Mouse (Mus musculus): ENCODE data around the gene Slc4a10. TPM values are rescaled to one million over a fixed set of nuclear protein-coding genes. Genes with fewer than 3 reads are reported as not detected.

Slc4a10 gene
- polyA plus RNA-seq, 1 experiment from 2014 or later, result 0.94 TPM

DNA sequence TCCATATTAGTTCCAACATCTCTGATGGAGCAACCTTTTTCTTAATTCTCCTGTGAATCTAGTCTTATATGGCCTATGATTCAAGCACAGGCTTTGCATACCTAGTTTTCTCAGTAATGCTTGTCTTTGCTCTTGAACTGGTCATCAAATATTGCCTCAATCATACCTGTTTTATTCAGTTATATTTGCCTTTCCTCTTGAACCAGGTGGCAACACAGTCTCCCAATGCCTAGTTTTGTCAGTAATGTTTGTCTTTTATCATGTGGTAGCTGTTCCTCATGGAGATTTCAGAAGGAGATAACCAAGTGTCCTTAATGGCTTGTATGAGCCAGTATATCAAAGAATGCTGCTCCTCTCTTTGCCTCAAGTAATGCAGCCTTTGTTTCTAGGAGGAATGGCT is 163.8 kb downstream of the Slc4a10 start:
- Histone ChIP-seq H3K9ac (ENCODE audit: low read length) (no peak overlapping the region), H3K27ac (ENCODE audit: low read depth, low read length) (no peak overlapping the region), H3K4me3 (ENCODE audit: low read depth, low read length) (no peak overlapping the region), H3K4me1 (replicated peaks; ENCODE audit: control insufficient read depth, insufficient read depth, low read length) (no peaks in the 10 kb centered on the region), H3K9me3 (ENCODE audit: control insufficient read depth, low read length) (no peaks in the 10 kb centered on the region), H3K4me2 (ENCODE audit: low read depth, low read length, severe bottlenecking) (no peak overlapping the region), H3K27me3 (ENCODE audit: control insufficient read depth, insufficient read depth, low read length) (no peaks in the 10 kb centered on the region), H3K36me3 (ENCODE audit: control insufficient read depth, insufficient read depth, low read length) (no peaks in the 10 kb centered on the region)
- ATAC-seq (replicated peaks; ENCODE audit: low FRiP score) (no peak), DNase-seq (ENCODE audit: low spot score) (no peak)

DNA sequence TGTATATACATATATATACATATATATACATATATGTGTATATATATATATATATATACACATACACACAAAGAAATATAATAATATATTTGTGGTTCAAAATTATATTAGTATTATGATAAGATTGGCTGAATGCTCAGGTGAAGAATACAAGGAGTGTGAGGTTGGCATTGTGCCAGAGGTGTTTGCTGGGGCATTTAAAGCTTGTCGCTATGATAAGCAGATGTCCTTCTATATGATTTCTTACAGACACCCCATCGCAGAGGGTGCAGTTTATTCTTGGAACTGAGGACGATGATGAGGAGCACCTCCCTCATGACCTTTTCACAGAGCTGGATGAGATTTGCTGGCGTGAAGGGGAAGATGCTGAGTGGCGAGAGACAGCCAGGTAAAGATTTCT is 164.8 kb downstream of the Slc4a10 start:
- no peak for ATAC-seq (replicated peaks; ENCODE audit: low FRiP score)
- 87% methylated on average over 5 of the region's 5 CpGs for WGBS

DNA sequence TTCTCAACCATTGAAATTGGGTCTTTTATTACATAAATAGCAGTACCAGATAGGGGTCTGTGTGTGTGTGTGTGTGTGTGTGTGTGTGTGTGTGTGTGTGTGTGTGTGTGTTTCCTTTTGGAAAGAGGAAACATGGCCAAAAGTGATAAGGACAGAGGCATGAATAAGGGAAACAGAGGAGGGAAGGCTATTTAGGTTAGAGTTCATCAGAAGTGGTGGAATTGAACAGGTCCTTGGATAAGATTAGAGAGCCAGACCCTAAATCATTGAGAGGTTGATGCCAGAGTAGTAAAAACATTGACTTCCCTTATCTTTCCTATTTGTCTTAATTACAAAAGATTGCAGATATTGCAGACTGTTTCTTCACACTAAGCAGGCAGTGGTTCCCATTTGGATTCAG is 181.3 kb downstream of the Slc4a10 start:
- Histone ChIP-seq H3K9me3 (ENCODE audit: control insufficient read depth, low read length) (no peaks in the 10 kb centered on the region), H3K4me2 (ENCODE audit: low read depth, low read length, severe bottlenecking) (no peak overlapping the region), H3K4me1 (replicated peaks; ENCODE audit: control insufficient read depth, insufficient read depth, low read length) (no peaks in the 10 kb centered on the region), H3K27ac (ENCODE audit: low read depth, low read length) (no peak overlapping the region), H3K4me3 (ENCODE audit: low read depth, low read length) (no peak overlapping the region), H3K9ac (ENCODE audit: low read length) (no peak overlapping the region), H3K27me3 (ENCODE audit: control insufficient read depth, insufficient read depth, low read length) (no peaks in the 10 kb centered on the region), H3K36me3 (ENCODE audit: control insufficient read depth, insufficient read depth, low read length) (no peaks in the 10 kb centered on the region)
- ATAC-seq (replicated peaks; ENCODE audit: low FRiP score) (no peak), DNase-seq (ENCODE audit: low spot score) (no peak)

More for the DNA sequence above, 164.8 kb downstream of the Slc4a10 start:
- Histone ChIP-seq H3K27ac (ENCODE audit: low read depth, low read length) (no peak overlapping the region), H3K9me3 (ENCODE audit: control insufficient read depth, low read length) (no peaks in the 10 kb centered on the region), H3K9ac (ENCODE audit: low read length) (no peak overlapping the region), H3K4me2 (ENCODE audit: low read depth, low read length, severe bottlenecking) (no peak overlapping the region), H3K4me3 (ENCODE audit: low read depth, low read length) (no peak overlapping the region), H3K27me3 (ENCODE audit: control insufficient read depth, insufficient read depth, low read length) (no peaks in the 10 kb centered on the region), H3K36me3 (ENCODE audit: control insufficient read depth, insufficient read depth, low read length) (no peaks in the 10 kb centered on the region), H3K4me1 (replicated peaks; ENCODE audit: control insufficient read depth, insufficient read depth, low read length) (no peaks in the 10 kb centered on the region)
- DNase-seq (ENCODE audit: low spot score), result no peak

DNA sequence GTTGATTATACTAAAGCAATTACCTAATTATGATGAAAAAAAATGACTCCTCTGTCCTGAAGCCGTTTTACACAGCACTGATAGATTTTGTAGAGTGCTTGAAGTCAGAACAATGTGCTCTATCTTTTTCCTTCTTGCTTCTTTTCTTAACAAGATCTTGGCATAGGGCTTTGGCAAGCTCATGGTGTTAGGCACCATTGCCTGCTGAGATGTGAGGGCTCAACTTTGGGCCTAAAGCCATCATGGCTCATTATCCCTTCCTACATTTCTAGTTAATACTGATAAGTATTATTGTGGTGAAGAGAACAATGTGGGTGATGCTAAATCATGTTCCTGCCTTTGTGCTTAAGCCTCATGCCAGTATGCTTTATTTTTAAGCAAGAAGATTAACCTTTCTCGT is 185.0 kb downstream of the Slc4a10 start:
- H3K4me2 ChIP-seq (ENCODE audit: low read depth, low read length, severe bottlenecking), result no peak overlapping the region
- H3K4me1 ChIP-seq (replicated peaks; ENCODE audit: control insufficient read depth, insufficient read depth, low read length), result no peaks in the 10 kb centered on the region
- 77% methylated on average over 2 of the region's 2 CpGs for WGBS
- H3K9ac ChIP-seq (ENCODE audit: low read length), result no peak overlapping the region
- no peak overlapping the region for H3K27ac ChIP-seq (ENCODE audit: low read depth, low read length)
- DNase-seq (ENCODE audit: low spot score) (no peak), ATAC-seq (replicated peaks; ENCODE audit: low FRiP score) (no peak)
- no peaks in the 10 kb centered on the region for H3K9me3 ChIP-seq (ENCODE audit: control insufficient read depth, low read length)
- no peaks in the 10 kb centered on the region for H3K36me3 ChIP-seq (ENCODE audit: control insufficient read depth, insufficient read depth, low read length)
- no peak overlapping the region for H3K4me3 ChIP-seq (ENCODE audit: low read depth, low read length)
- H3K27me3 ChIP-seq (ENCODE audit: control insufficient read depth, insufficient read depth, low read length), result no peaks in the 10 kb centered on the region

DNA sequence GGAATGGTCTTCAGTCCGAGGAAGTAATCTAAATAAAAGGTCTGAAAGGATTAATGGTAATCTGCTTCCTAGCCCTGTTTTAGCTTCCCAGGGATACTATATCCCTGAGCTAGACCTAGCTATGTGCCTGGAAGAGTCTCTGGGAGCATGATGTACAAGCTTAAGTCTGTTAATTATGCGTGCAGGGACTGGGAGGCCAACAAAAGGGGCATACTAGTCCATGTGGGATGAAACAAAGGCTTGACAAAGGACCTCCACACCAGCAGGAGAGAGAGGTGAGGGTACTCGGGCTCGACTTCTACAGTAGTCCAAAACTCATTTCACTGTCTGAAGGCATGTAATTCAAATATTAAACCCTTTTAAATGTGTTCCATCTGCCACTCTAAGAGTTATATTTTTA is 197.9 kb downstream of the Slc4a10 start:
- H3K4me3 ChIP-seq (ENCODE audit: low read depth, low read length), result no peak overlapping the region
- H3K9me3 ChIP-seq (ENCODE audit: control insufficient read depth, low read length), result no peaks in the 10 kb centered on the region
- DNase-seq (ENCODE audit: low spot score), result peak; percentile 49
- H3K27ac ChIP-seq (ENCODE audit: low read depth, low read length), result no peak overlapping the region
- H3K4me2 ChIP-seq (ENCODE audit: low read depth, low read length, severe bottlenecking), result no peak overlapping the region
- WGBS, result 25% methylated on average over 4 of the region's 4 CpGs
- no peaks in the 10 kb centered on the region for H3K4me1 ChIP-seq (replicated peaks; ENCODE audit: control insufficient read depth, insufficient read depth, low read length)
- peak; percentile 72 for ATAC-seq (replicated peaks; ENCODE audit: low FRiP score)
- H3K9ac ChIP-seq (ENCODE audit: low read length), result no peak overlapping the region
- H3K27me3 ChIP-seq (ENCODE audit: control insufficient read depth, insufficient read depth, low read length), result no peaks in the 10 kb centered on the region
- H3K36me3 ChIP-seq (ENCODE audit: control insufficient read depth, insufficient read depth, low read length), result no peaks in the 10 kb centered on the region

DNA sequence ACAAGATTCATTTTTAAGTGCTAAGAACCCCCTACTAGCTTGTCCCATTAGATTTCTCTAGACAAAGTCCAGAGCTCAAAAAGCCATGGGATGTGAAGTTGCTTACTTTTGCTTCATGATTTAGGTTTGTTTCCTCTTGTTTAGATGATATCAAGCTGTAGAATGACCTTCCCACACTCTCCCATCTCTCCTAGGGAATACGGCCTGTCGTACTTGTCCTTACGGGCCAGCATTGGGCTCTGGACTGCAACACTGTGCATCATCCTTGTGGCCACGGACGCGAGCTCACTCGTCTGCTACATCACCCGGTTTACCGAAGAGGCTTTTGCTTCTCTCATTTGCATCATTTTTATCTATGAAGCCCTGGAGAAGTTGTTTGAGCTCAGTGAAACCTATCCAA is 222.2 kb downstream of the Slc4a10 start:
- Histone ChIP-seq H3K9me3 (ENCODE audit: control insufficient read depth, low read length) (no peaks in the 10 kb centered on the region), H3K4me3 (ENCODE audit: low read depth, low read length) (no peak overlapping the region), H3K36me3 (ENCODE audit: control insufficient read depth, insufficient read depth, low read length) (no peaks in the 10 kb centered on the region), H3K4me1 (replicated peaks; ENCODE audit: control insufficient read depth, insufficient read depth, low read length) (no peaks in the 10 kb centered on the region), H3K27ac (ENCODE audit: low read depth, low read length) (no peak overlapping the region), H3K4me2 (ENCODE audit: low read depth, low read length, severe bottlenecking) (no peak overlapping the region), H3K27me3 (ENCODE audit: control insufficient read depth, insufficient read depth, low read length) (no peaks in the 10 kb centered on the region), H3K9ac (ENCODE audit: low read length) (no peak overlapping the region)
- ATAC-seq (replicated peaks; ENCODE audit: low FRiP score), result no peak
- WGBS, result 96% methylated on average over 9 of the region's 9 CpGs
- DNase-seq (ENCODE audit: low spot score), result no peak

DNA sequence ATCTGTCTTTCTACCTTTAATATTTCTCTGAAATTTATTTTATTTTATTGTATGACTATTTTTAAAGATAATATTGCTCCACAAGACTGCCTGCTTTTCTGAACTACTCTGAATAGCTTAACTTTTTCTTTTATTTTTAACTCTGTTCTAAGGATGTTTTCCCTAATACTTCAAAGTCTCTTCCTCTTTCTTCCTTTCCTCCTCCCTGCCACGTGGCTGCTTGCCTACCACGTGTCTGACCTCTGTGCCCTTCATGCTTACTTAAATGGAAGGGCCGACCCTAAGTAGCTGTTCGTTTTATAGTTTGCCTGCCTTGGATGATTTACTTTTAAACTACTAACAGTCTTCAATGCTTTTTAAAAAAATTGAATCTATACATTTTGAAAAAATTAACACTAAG is 225.6 kb downstream of the Slc4a10 start:
- no peak overlapping the region for H3K9ac ChIP-seq (ENCODE audit: low read length)
- no peaks in the 10 kb centered on the region for H3K9me3 ChIP-seq (ENCODE audit: control insufficient read depth, low read length)
- ATAC-seq (replicated peaks; ENCODE audit: low FRiP score) (no peak), DNase-seq (ENCODE audit: low spot score) (no peak)
- H3K4me3 ChIP-seq (ENCODE audit: low read depth, low read length), result no peak overlapping the region
- H3K27me3 ChIP-seq (ENCODE audit: control insufficient read depth, insufficient read depth, low read length), result no peaks in the 10 kb centered on the region
- H3K4me2 ChIP-seq (ENCODE audit: low read depth, low read length, severe bottlenecking), result no peak overlapping the region
- H3K4me1 ChIP-seq (replicated peaks; ENCODE audit: control insufficient read depth, insufficient read depth, low read length), result no peaks in the 10 kb centered on the region
- H3K36me3 ChIP-seq (ENCODE audit: control insufficient read depth, insufficient read depth, low read length), result no peaks in the 10 kb centered on the region
- 70% methylated on average over 4 of the region's 4 CpGs for WGBS
- no peak overlapping the region for H3K27ac ChIP-seq (ENCODE audit: low read depth, low read length)

DNA sequence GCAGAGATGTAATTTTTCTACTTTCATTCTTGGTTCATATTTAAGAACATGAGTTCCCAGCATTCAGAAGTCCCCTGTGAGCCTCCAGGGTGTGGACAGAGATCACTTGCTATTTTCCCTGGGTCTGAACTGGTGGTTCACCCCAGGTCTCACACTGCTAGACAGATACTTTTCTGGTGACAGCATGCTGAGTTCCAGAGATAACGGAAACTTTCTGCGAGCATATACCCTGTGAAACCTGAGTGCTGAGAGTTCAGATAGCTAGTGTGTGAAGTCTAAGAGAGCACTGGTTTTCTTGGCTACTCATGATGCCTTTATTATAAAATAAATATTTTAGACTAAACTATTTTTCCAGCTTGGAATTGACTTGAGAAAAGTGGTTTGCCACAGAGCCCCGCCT is 232.5 kb downstream of the Slc4a10 start:
- H3K4me2 ChIP-seq (ENCODE audit: low read depth, low read length, severe bottlenecking), result no peak overlapping the region
- H3K4me3 ChIP-seq (ENCODE audit: low read depth, low read length), result no peak overlapping the region
- H3K4me1 ChIP-seq (replicated peaks; ENCODE audit: control insufficient read depth, insufficient read depth, low read length), result no peaks in the 10 kb centered on the region
- H3K9ac ChIP-seq (ENCODE audit: low read length), result no peak overlapping the region
- H3K9me3 ChIP-seq (ENCODE audit: control insufficient read depth, low read length), result no peaks in the 10 kb centered on the region
- H3K27me3 ChIP-seq (ENCODE audit: control insufficient read depth, insufficient read depth, low read length), result no peaks in the 10 kb centered on the region
- H3K27ac ChIP-seq (ENCODE audit: low read depth, low read length), result no peak overlapping the region
- WGBS, result 85% methylated on average over 3 of the region's 3 CpGs
- no peaks in the 10 kb centered on the region for H3K36me3 ChIP-seq (ENCODE audit: control insufficient read depth, insufficient read depth, low read length)
- ATAC-seq (replicated peaks; ENCODE audit: low FRiP score) (no peak), DNase-seq (ENCODE audit: low spot score) (no peak)

DNA sequence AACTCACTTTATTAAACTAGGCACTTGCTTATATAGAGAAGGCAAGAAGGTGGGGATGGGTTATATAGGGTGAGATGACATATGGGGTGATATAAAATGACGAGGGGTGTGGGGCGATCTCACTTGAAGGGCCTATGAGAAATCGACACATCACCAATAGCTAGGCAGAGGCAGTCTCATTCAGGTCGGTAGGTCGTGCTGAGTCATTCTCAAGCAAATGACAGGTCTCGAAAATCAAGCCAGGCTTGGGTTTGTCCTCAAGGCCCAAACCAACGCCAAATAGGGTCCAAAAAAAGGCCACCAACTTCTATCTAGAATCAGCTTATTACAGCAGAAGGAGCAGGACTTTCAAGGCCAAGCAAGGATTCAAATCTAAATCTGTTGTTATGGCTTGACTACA is 233.5 kb downstream of the Slc4a10 start:
- H3K4me3 ChIP-seq (ENCODE audit: low read depth, low read length), result no peak overlapping the region
- no peaks in the 10 kb centered on the region for H3K4me1 ChIP-seq (replicated peaks; ENCODE audit: control insufficient read depth, insufficient read depth, low read length)
- no peak overlapping the region for H3K9ac ChIP-seq (ENCODE audit: low read length)
- whole genome bisulfite sequencing, result 90% methylated on average over 7 of the region's 7 CpGs
- DNase-seq (ENCODE audit: low spot score) (no peak), ATAC-seq (replicated peaks; ENCODE audit: low FRiP score) (no peak)
- H3K36me3 ChIP-seq (ENCODE audit: control insufficient read depth, insufficient read depth, low read length), result no peaks in the 10 kb centered on the region
- H3K27me3 ChIP-seq (ENCODE audit: control insufficient read depth, insufficient read depth, low read length), result no peaks in the 10 kb centered on the region
- no peak overlapping the region for H3K27ac ChIP-seq (ENCODE audit: low read depth, low read length)
- no peak overlapping the region for H3K4me2 ChIP-seq (ENCODE audit: low read depth, low read length, severe bottlenecking)
- H3K9me3 ChIP-seq (ENCODE audit: control insufficient read depth, low read length), result no peaks in the 10 kb centered on the region

Data from forebrain, embryonic 11.5 days (tissue).